Mouse (Mus musculus): Measurements from ENCODE around the gene C1qtnf6. TPM values are rescaled to one million over a fixed set of nuclear protein-coding genes. Genes with fewer than 3 reads are reported as not detected.

The C1qtnf6 gene
- total and polyA plus RNA-seq, 3 experiments = 0.11 TPM; not detected in 2

GRCm38 (mm10) chr15:78505541-78505940 is 25.7 kb downstream of the C1qtnf6 start:
- DNase-seq (ENCODE audit: low spot score) = no peak
- Histone ChIP-seq H3K9me3 (replicated peaks) (no peaks in the 10 kb centered on the region), H3K27me3 (ENCODE audit: insufficient read depth, low read length) (peaks cover 17% of the 10 kb centered on the region), H3K36me3 (replicated peaks) (no peaks in the 10 kb centered on the region), H3K4me1 (ENCODE audit: insufficient read depth, low read depth, low read length) (no peaks in the 10 kb centered on the region), H3K4me3 (ENCODE audit: low read depth, low read length) (no peak overlapping the region)
- ATAC-seq (ENCODE audit: extremely low read depth, insufficient number of reproducible peaks, low FRiP score, poor library complexity, severe bottlenecking) = no peak
- no peak for TF ChIP-seq CTCF (IDR thresholded peaks at IDR 0.05; ENCODE audit: low read depth, low read length)

GRCm38 (mm10) chr15:78504816-78505215 is 26.4 kb downstream of the C1qtnf6 start:
- no peak for DNase-seq (ENCODE audit: low spot score)
- H3K4me1 ChIP-seq (ENCODE audit: insufficient read depth, low read depth, low read length) = no peaks in the 10 kb centered on the region
- no peak for ATAC-seq (ENCODE audit: extremely low read depth, insufficient number of reproducible peaks, low FRiP score, poor library complexity, severe bottlenecking)
- H3K27me3 ChIP-seq (ENCODE audit: insufficient read depth, low read length) = peaks cover 11% of the 10 kb centered on the region
- H3K36me3 ChIP-seq (replicated peaks) = no peaks in the 10 kb centered on the region
- no peak for TF ChIP-seq POLR2AphosphoS5 (IDR thresholded peaks at IDR 0.05; ENCODE audit: insufficient replicate concordance, low read depth, low read length)
- TF ChIP-seq GATA2 (IDR thresholded peaks at IDR 0.05; ENCODE audit: borderline replicate concordance, low read depth, low read length) = no peak
- TF ChIP-seq CTCF (IDR thresholded peaks at IDR 0.05; ENCODE audit: low read depth, low read length) = no peak
- no peak for TF ChIP-seq GATA1 (IDR thresholded peaks at IDR 0.05; ENCODE audit: borderline replicate concordance, low read length)
- TF ChIP-seq TAL1 (conservative IDR thresholded peaks at IDR 0.05; ENCODE audit: low read depth, low read length) = no peak
- no peak overlapping the region for H3K4me3 ChIP-seq (ENCODE audit: low read depth, low read length)
- H3K9me3 ChIP-seq (replicated peaks) = no peaks in the 10 kb centered on the region

- no peak overlapping the region for H3K4me3 ChIP-seq (ENCODE audit: low read depth, low read length)
- no peaks in the 10 kb centered on the region for H3K36me3 ChIP-seq (replicated peaks)
- TF ChIP-seq CTCF (IDR thresholded peaks at IDR 0.05; ENCODE audit: low read depth, low read length) (no peak), TAL1 (conservative IDR thresholded peaks at IDR 0.05; ENCODE audit: low read depth, low read length) (no peak), GATA2 (IDR thresholded peaks at IDR 0.05; ENCODE audit: borderline replicate concordance, low read depth, low read length) (no peak), GATA1 (IDR thresholded peaks at IDR 0.05; ENCODE audit: borderline replicate concordance, low read length) (no peak), POLR2AphosphoS5 (IDR thresholded peaks at IDR 0.05; ENCODE audit: insufficient replicate concordance, low read depth, low read length) (no peak)
- ATAC-seq (ENCODE audit: extremely low read depth, insufficient number of reproducible peaks, low FRiP score, poor library complexity, severe bottlenecking) (no peak), DNase-seq (ENCODE audit: low spot score) (no peak)
- no peaks in the 10 kb centered on the region for H3K9me3 ChIP-seq (replicated peaks)
- H3K4me1 ChIP-seq (ENCODE audit: insufficient read depth, low read depth, low read length) = no peaks in the 10 kb centered on the region
- peaks cover 7% of the 10 kb centered on the region for H3K27me3 ChIP-seq (ENCODE audit: insufficient read depth, low read length)
These were observed 27.2 kb downstream of the C1qtnf6 start for GRCm38 (mm10) chr15:78504013-78504412.

- H3K36me3 ChIP-seq (replicated peaks) = no peaks in the 10 kb centered on the region
- DNase-seq (ENCODE audit: low spot score) (no peak), ATAC-seq (ENCODE audit: extremely low read depth, insufficient number of reproducible peaks, low FRiP score, poor library complexity, severe bottlenecking) (no peak)
- H3K4me1 ChIP-seq (ENCODE audit: insufficient read depth, low read depth, low read length) = no peaks in the 10 kb centered on the region
- TF ChIP-seq CTCF (IDR thresholded peaks at IDR 0.05; ENCODE audit: low read depth, low read length) (no peak), GATA1 (IDR thresholded peaks at IDR 0.05; ENCODE audit: borderline replicate concordance, low read length) (no peak), GATA2 (IDR thresholded peaks at IDR 0.05; ENCODE audit: borderline replicate concordance, low read depth, low read length) (no peak), POLR2AphosphoS5 (IDR thresholded peaks at IDR 0.05; ENCODE audit: insufficient replicate concordance, low read depth, low read length) (no peak), TAL1 (conservative IDR thresholded peaks at IDR 0.05; ENCODE audit: low read depth, low read length) (no peak)
- no peak overlapping the region for H3K4me3 ChIP-seq (ENCODE audit: low read depth, low read length)
- H3K27me3 ChIP-seq (ENCODE audit: insufficient read depth, low read length) = peaks cover 4% of the 10 kb centered on the region
- H3K9me3 ChIP-seq (replicated peaks) = no peaks in the 10 kb centered on the region
These were observed 28.6 kb downstream of the C1qtnf6 start for GRCm38 (mm10) chr15:78502437-78503132.

- Histone ChIP-seq H3K9me3 (replicated peaks) (no peaks in the 10 kb centered on the region), H3K36me3 (replicated peaks) (no peaks in the 10 kb centered on the region), H3K27me3 (ENCODE audit: insufficient read depth, low read length) (peaks cover 18% of the 10 kb centered on the region), H3K4me1 (ENCODE audit: insufficient read depth, low read depth, low read length) (no peaks in the 10 kb centered on the region), H3K4me3 (ENCODE audit: low read depth, low read length) (no peak within 1 kb of the TSS)
- no peak for TF ChIP-seq GATA1 (IDR thresholded peaks at IDR 0.05; ENCODE audit: borderline replicate concordance, low read length)
- TF ChIP-seq POLR2AphosphoS5 (IDR thresholded peaks at IDR 0.05; ENCODE audit: insufficient replicate concordance, low read depth, low read length) = no peak
- no peak for TF ChIP-seq GATA2 (IDR thresholded peaks at IDR 0.05; ENCODE audit: borderline replicate concordance, low read depth, low read length)
- no peak for TF ChIP-seq TAL1 (conservative IDR thresholded peaks at IDR 0.05; ENCODE audit: low read depth, low read length)
- no peak for TF ChIP-seq CTCF (IDR thresholded peaks at IDR 0.05; ENCODE audit: low read depth, low read length)
- no peak for DNase-seq (ENCODE audit: low spot score)
- ATAC-seq (ENCODE audit: extremely low read depth, insufficient number of reproducible peaks, low FRiP score, poor library complexity, severe bottlenecking) = no peak
These were observed 36.2 kb downstream of the C1qtnf6 start, which contains the start of gene Il2rb for GRCm38 (mm10) chr15:78494968-78495406. TSS of gene Il2rb (minus strand) at chr15:78495271.

- Histone ChIP-seq H3K4me3 (ENCODE audit: low read depth, low read length) (no peak overlapping the region), H3K36me3 (replicated peaks) (no peaks in the 10 kb centered on the region), H3K27me3 (ENCODE audit: insufficient read depth, low read length) (peaks cover 24% of the 10 kb centered on the region), H3K9me3 (replicated peaks) (no peaks in the 10 kb centered on the region), H3K4me1 (ENCODE audit: insufficient read depth, low read depth, low read length) (no peaks in the 10 kb centered on the region)
- DNase-seq (ENCODE audit: low spot score) = no peak
- ATAC-seq (ENCODE audit: extremely low read depth, insufficient number of reproducible peaks, low FRiP score, poor library complexity, severe bottlenecking) = no peak
- TF ChIP-seq TAL1 (conservative IDR thresholded peaks at IDR 0.05; ENCODE audit: low read depth, low read length) (no peak), GATA1 (IDR thresholded peaks at IDR 0.05; ENCODE audit: borderline replicate concordance, low read length) (no peak), POLR2AphosphoS5 (IDR thresholded peaks at IDR 0.05; ENCODE audit: insufficient replicate concordance, low read depth, low read length) (no peak), GATA2 (IDR thresholded peaks at IDR 0.05; ENCODE audit: borderline replicate concordance, low read depth, low read length) (no peak), CTCF (IDR thresholded peaks at IDR 0.05; ENCODE audit: low read depth, low read length) (no peak)
These were observed 37.7 kb downstream of the C1qtnf6 start for GRCm38 (mm10) chr15:78493401-78494010.

All from G1E (cell line).